Mouse (Mus musculus) liver, postnatal 0 days (tissue): ENCODE results near the gene Cdc73.

ENCODE experiments used
- CTCF ChIP-seq: sonication (generic); IDR thresholded peaks from 2 replicates; pipeline ENCODE4 v1.5.1; 2016; ENCODE audit warnings: antibody characterized with exemption, low read depth
- EP300 ChIP-seq: IDR thresholded peaks from 2 replicates; pipeline ENCODE4 v1.6.1; 2016; ENCODE audit warnings: antibody characterized with exemption, low read depth, mild to moderate bottlenecking

- TF ChIP-seq CTCF (no peak), EP300 (no peak)
These were observed 82.9 kb downstream of the Cdc73 start for GRCm38 (mm10) chr1:143619760-143620159.
